Mouse (Mus musculus): ENCODE results near the gene Tcf3. TPM values are rescaled to one million over a fixed set of nuclear protein-coding genes. Genes with fewer than 3 reads are reported as not detected.

Tcf3 gene
- total and polyA plus RNA-seq, 3 experiments = 125 to 258 TPM; not detected in 1

DNA sequence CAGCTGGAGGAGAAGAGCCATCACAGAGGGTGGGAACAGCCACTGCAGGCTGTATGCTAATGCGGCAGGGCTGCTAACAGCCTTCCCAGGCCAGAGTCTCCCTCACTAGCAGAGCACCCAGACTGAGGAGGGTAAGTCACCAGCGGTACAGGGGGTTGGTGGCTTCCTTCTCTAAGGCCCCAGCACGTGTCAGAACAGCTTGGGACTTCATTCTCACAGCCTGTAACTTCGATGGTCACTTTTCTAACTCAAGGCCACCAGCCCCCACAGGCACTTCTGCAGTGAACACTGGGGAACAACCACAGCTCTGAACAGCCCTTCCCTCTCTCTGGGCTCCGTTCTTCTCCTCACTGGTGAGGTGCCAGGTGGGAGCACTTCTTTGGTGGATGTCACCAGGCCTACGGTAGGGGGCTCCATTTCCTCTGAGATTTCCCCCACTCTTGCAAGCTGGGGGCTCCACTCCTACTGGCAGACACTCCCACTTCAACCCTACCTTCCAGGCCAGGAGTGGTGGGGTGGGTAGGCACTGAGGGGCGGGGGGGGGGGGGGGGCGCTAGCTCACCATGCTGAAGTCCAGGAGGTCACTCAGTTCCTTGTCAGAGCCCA lies 3.0 kb downstream of the Tcf3 start:
- Histone ChIP-seq H3K79me2 (ENCODE audit: control insufficient read depth, insufficient read depth, low read length, poor library complexity) (peaks cover 25% of the 10 kb centered on the region), H3K9me3 (replicated peaks; ENCODE audit: insufficient read depth, low read length) (no peaks in the 10 kb centered on the region), H3K4me1 (ENCODE audit: control insufficient read depth in 1 of 2, insufficient read depth in 2 of 2, low read length in 2 of 2) (peaks cover 3 to 21% of the 10 kb centered on the region in 2 experiments; a peak in 3 of 4 replicates), H3K27me3 (ENCODE audit: control insufficient read depth in 1 of 2, insufficient read depth in 2 of 2, low read length in 2 of 2) (no peaks in the 10 kb centered on the region), H3K9ac (ENCODE audit: control insufficient read depth, low read depth, low read length, poor library complexity, severe bottlenecking) (no peak overlapping the region), H3K4me3 (ENCODE audit: control insufficient read depth in 1 of 2, insufficient read depth in 1 of 2, low read depth in 2 of 2, low read length in 2 of 2) (no peak overlapping the region), H3K36me3 (ENCODE audit: control insufficient read depth in 1 of 2, insufficient read depth in 2 of 2, low read length in 2 of 2) (peaks cover 0 to 21% of the 10 kb centered on the region in 2 experiments), H3K27ac (ENCODE audit: control insufficient read depth, low read depth, low read length) (no peak overlapping the region)
- DNase-seq (ENCODE audit: low read depth, low spot score) = no peak
- no peak for TF ChIP-seq MAX (IDR thresholded peaks at IDR 0.05; ENCODE audit: low read length)
- no peak for TF ChIP-seq GABPA (IDR thresholded peaks at IDR 0.05; ENCODE audit: low read depth, low read length)
- no peak for TF ChIP-seq GATA1 (IDR thresholded peaks at IDR 0.05; ENCODE audit: low read depth, low read length)
- TF ChIP-seq POLR2AphosphoS5 (IDR thresholded peaks at IDR 0.05; ENCODE audit: borderline replicate concordance, low read depth, low read length) = no peak
- no peak for TF ChIP-seq JUND (IDR thresholded peaks at IDR 0.05; ENCODE audit: low read depth, low read length)

DNA sequence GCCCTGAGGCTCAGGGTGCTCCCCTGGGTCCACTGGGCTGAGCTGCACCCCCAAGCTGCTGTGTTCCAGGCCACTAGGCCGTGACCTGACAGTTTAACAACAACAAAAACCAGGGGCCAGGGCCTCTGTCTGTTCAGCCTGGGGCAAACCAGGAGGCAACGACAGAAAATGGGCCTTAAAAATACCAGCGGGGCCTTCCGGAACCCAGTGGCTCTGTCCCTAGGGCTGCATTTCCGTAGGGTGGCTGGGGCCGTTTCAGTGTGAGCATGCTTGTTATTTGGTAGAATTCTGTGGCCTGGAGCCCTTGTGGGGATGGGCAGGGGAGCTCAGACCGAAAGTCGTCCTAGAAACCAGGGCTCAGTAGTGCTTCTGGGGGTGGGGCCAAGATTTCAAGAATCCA lies 3.6 kb downstream of the Tcf3 start:
- Histone ChIP-seq H3K4me1 (ENCODE audit: control insufficient read depth in 1 of 2, insufficient read depth in 2 of 2, low read length in 2 of 2) (peaks cover 0 to 14% of the 10 kb centered on the region in 2 experiments; a peak in 2 of 4 replicates), H3K79me2 (ENCODE audit: control insufficient read depth, insufficient read depth, low read length, poor library complexity) (peaks cover 25% of the 10 kb centered on the region), H3K4me3 (ENCODE audit: control insufficient read depth in 1 of 2, insufficient read depth in 1 of 2, low read depth in 2 of 2, low read length in 2 of 2) (no peak overlapping the region), H3K27me3 (ENCODE audit: control insufficient read depth in 1 of 2, insufficient read depth in 2 of 2, low read length in 2 of 2) (no peaks in the 10 kb centered on the region), H3K9me3 (replicated peaks; ENCODE audit: insufficient read depth, low read length) (no peaks in the 10 kb centered on the region), H3K27ac (ENCODE audit: control insufficient read depth, low read depth, low read length) (no peak overlapping the region), H3K9ac (ENCODE audit: control insufficient read depth, low read depth, low read length, poor library complexity, severe bottlenecking) (no peak overlapping the region), H3K36me3 (ENCODE audit: control insufficient read depth in 1 of 2, insufficient read depth in 2 of 2, low read length in 2 of 2) (peaks cover 5 to 15% of the 10 kb centered on the region in 2 experiments)
- TF ChIP-seq POLR2AphosphoS5 (IDR thresholded peaks at IDR 0.05; ENCODE audit: borderline replicate concordance, low read depth, low read length) = no peak
- no peak for TF ChIP-seq E2F4 (IDR thresholded peaks at IDR 0.05; ENCODE audit: borderline replicate concordance, low read depth, low read length)
- no peak for DNase-seq (ENCODE audit: low read depth, low spot score)

DNA sequence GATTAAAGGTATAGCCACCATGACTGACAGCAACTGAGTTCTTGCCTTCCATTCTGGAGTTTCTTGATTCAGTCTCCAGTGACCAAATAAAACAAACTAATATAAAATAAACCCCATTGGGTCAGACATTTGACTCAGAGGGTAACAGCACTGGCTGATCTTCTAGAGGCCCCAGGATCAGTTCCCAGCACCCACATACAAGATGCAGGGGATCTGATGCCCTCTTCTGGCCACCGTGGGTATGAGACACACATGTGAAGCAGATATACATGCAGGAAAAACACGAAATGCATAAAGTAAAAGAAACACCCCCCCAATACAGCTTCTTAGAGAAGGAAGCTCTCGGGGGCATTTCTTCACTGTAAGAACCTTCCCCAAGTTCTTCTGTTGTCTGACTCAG lies 8.4 kb downstream of the Tcf3 start:
- H3K27me3 ChIP-seq (ENCODE audit: control insufficient read depth in 1 of 2, insufficient read depth in 2 of 2, low read length in 2 of 2) = no peaks in the 10 kb centered on the region
- peaks cover 9 to 35% of the 10 kb centered on the region in 2 experiments for H3K36me3 ChIP-seq (ENCODE audit: control insufficient read depth in 1 of 2, insufficient read depth in 2 of 2, low read length in 2 of 2)
- H3K4me3 ChIP-seq (ENCODE audit: control insufficient read depth in 1 of 2, insufficient read depth in 1 of 2, low read depth in 2 of 2, low read length in 2 of 2) = no peak overlapping the region
- no peaks in the 10 kb centered on the region for H3K9me3 ChIP-seq (replicated peaks; ENCODE audit: insufficient read depth, low read length)
- peaks cover 23 to 43% of the 10 kb centered on the region in 2 experiments for H3K4me1 ChIP-seq (ENCODE audit: control insufficient read depth in 1 of 2, insufficient read depth in 2 of 2, low read length in 2 of 2)
- H3K9ac ChIP-seq (ENCODE audit: control insufficient read depth, low read depth, low read length, poor library complexity, severe bottlenecking) = no peak overlapping the region
- peak; percentile 52 for DNase-seq (ENCODE audit: low read depth, low spot score)
- no peak overlapping the region for H3K27ac ChIP-seq (ENCODE audit: control insufficient read depth, low read depth, low read length)
- TF ChIP-seq ZMIZ1 (IDR thresholded peaks at IDR 0.05; ENCODE audit: low read depth, low read length) (no peak), ZKSCAN1 (IDR thresholded peaks at IDR 0.05; ENCODE audit: low read depth, low read length) (no peak), SMC3 (IDR thresholded peaks at IDR 0.05; ENCODE audit: low read depth, low read length) (peak; percentile 20; the same call in 1 of the 2 replicates), CTCF (IDR thresholded peaks at IDR 0.05 in 2 of 3, conservative IDR thresholded peaks at IDR 0.05 in 1 of 3; ENCODE audit: control insufficient read depth in 1 of 3, insufficient read depth in 1 of 3, low read depth in 2 of 3, low read length in 3 of 3, poor library complexity in 1 of 3, severe bottlenecking in 1 of 3) (peak in 2 of 3 experiments; percentile 46; a peak in 4 of 6 replicates)
- peaks cover 4% of the 10 kb centered on the region for H3K79me2 ChIP-seq (ENCODE audit: control insufficient read depth, insufficient read depth, low read length, poor library complexity)
